Mouse (Mus musculus) myocyte (in vitro differentiated cells): ENCODE measurements at regions not wholly inside any gene's neighbourhood (a gene's known extent, or its start where the extent isn't known, plus 50 kb on each side); places are given as distances from the start of the nearest gene placed in this dataset.

Experiments used
- E2F4 ChIP-seq: IDR thresholded peaks from one replicate; pipeline ENCODE4 v1.6.1; 2011; ENCODE audit warnings: mild to moderate bottlenecking, control low read depth, moderate library complexity; ENCODE audit not compliant: insufficient read depth
- MAX ChIP-seq: IDR thresholded peaks from one replicate; pipeline ENCODE4 v1.6.1; 2011; ENCODE audit warnings: low read depth, mild to moderate bottlenecking, control low read depth
- POLR2A ChIP-seq: IDR thresholded peaks from one replicate; pipeline ENCODE4 v1.6.1; 2011; ENCODE audit warnings: low read depth, mild to moderate bottlenecking, control low read depth, moderate library complexity; ENCODE audit not compliant: insufficient read length
- POLR2AphosphoS2 ChIP-seq: IDR thresholded peaks from one replicate; pipeline ENCODE4 v1.6.1; 2011; ENCODE audit warnings: low read depth, control low read depth; ENCODE audit not compliant: insufficient read length
- REST ChIP-seq: IDR thresholded peaks from one replicate; pipeline ENCODE4 v1.6.1; 2011; ENCODE audit warnings: mild to moderate bottlenecking, control low read depth, moderate library complexity; ENCODE audit not compliant: insufficient read depth, insufficient read length
- TCF12 ChIP-seq: IDR thresholded peaks from one replicate; pipeline ENCODE4 v1.6.1; 2011; ENCODE audit warnings: mild to moderate bottlenecking, control low read depth; ENCODE audit not compliant: poor library complexity, insufficient read depth, severe bottlenecking
- USF1 ChIP-seq: IDR thresholded peaks from one replicate; pipeline ENCODE4 v1.6.1; 2011; ENCODE audit warnings: low read depth, mild to moderate bottlenecking, control low read depth, moderate library complexity

- no peak for TF ChIP-seq USF1
- TF ChIP-seq POLR2A, result no peak
- TF ChIP-seq TCF12, result no peak
- no peak for TF ChIP-seq REST
- no peak for TF ChIP-seq E2F4
- TF ChIP-seq POLR2AphosphoS2, result no peak
- TF ChIP-seq MAX, result no peak
Measured at GRCm38 (mm10) chr6:102977122-102977521, 404.2 kb upstream of the Cntn3 start.
